Mouse (Mus musculus) liver, adult 2 months (tissue): Measurements from ENCODE around the gene Aldh18a1. TPM values are rescaled to one million over a fixed set of nuclear protein-coding genes. Genes with fewer than 3 reads are reported as not detected.
A peak's percentile ranks its signal among the peaks of the same experiment; 100 is the strongest.

Experiments
- DNase-seq: peaks from one replicate; pipeline ENCODE4 v3.0.0-alpha.2; 2011; ENCODE audit warnings: low read depth, low spot score; ENCODE audit errors: extremely low read depth
- H3K27ac ChIP-seq: fragments of 200-500 bp; replicated peaks from 2 replicates; pipeline ENCODE4 v1.5.1; 2012; ENCODE audit warnings: low read depth, mild to moderate bottlenecking, control low read depth, inconsistent platforms, low read length; ENCODE audit not compliant: insufficient read depth
- H3K27me3 ChIP-seq: fragments of 200-500 bp; 2 replicates; pipeline ENCODE4 v1.6.1; 2012; ENCODE audit warnings: mild to moderate bottlenecking, moderate library complexity, low read length, inconsistent platforms; ENCODE audit not compliant: control insufficient read depth, insufficient read depth
- H3K36me3 ChIP-seq: fragments of 200-500 bp; 2 replicates; pipeline ENCODE4 v1.6.1; 2012; ENCODE audit warnings: low read length, inconsistent platforms; ENCODE audit not compliant: control insufficient read depth, insufficient read depth
- H3K4me1 ChIP-seq: fragments of 200-500 bp; 2 replicates; pipeline ENCODE4 v1.6.1; 2011; ENCODE audit warnings: low read length; ENCODE audit not compliant: control insufficient read depth, insufficient read depth
- H3K4me3 ChIP-seq: fragments of 200-500 bp; 2 replicates; pipeline ENCODE4 v1.5.1; 2011; ENCODE audit warnings: low read depth, mild to moderate bottlenecking, control low read depth, low read length, moderate library complexity; ENCODE audit not compliant: insufficient read depth
- H3K79me2 ChIP-seq: fragments of 200-500 bp; 2 replicates; pipeline ENCODE4 v1.6.1; 2012; ENCODE audit warnings: inconsistent platforms, mild to moderate bottlenecking, low read length, moderate library complexity; ENCODE audit not compliant: control insufficient read depth, insufficient read depth
- H3K9ac ChIP-seq: fragments of 200-500 bp; 2 replicates; pipeline ENCODE4 v1.6.1; 2012; ENCODE audit warnings: low read depth, mild to moderate bottlenecking, control low read depth, inconsistent platforms, low read length
- CTCF ChIP-seq: fragments of 200-500 bp; IDR thresholded peaks from 2 replicates; pipeline ENCODE4 v1.5.1; 2011; ENCODE audit warnings: low read depth, low read length, control low read depth
- POLR2A ChIP-seq: fragments of 200-500 bp; IDR thresholded peaks from 2 replicates; pipeline ENCODE4 v1.6.1; 2011; ENCODE audit warnings: low read length, control low read depth; ENCODE audit not compliant: insufficient read depth; ENCODE audit errors: extremely low read depth
- WGBS: fragments of 180-500 bp; shearing (Covaris S2); methylation state at CpG from one replicate; pipeline ENCODE4 v1.1.7; 2018; 5-methylcytosine and 5-hydroxymethylcytosine counted together
- polyA plus RNA-seq: library from polyadenylated mRNA; depleted of rRNA; stranded (reverse); fragments of >200 nt; gene quantifications from 2 replicates; pipeline ENCODE4 v1.2.3, GENCODE M21; 2012; rRNA removed
- total RNA-seq: library from RNA; depleted of rRNA; stranded (reverse); fragments of >200 nt; gene quantifications from 2 replicates; pipeline ENCODE4 v1.2.3, GENCODE M21; 2014; rRNA removed

The Aldh18a1 gene
- 1.2 and 2.5 TPM in 2 replicates for total RNA-seq
- polyA plus RNA-seq, result 0.27 and 1.1 TPM in 2 replicates

GRCm38 (mm10) chr19:40588293-40588654, at the start of gene Aldh18a1:
Gene Aldh18a1, minus strand, starts transcription at chr19:40588463.
- Histone ChIP-seq H3K27ac (no peak within 1 kb of the TSS), H3K79me2 (no peaks in the 10 kb centered on the region), H3K36me3 (no peaks in the 10 kb centered on the region), H3K4me1 (peaks cover 2% of the 10 kb centered on the region; the same call in 1 of the 2 replicates), H3K9ac (peak within 1 kb of the TSS; percentile 80), H3K27me3 (no peaks in the 10 kb centered on the region), H3K4me3 (peak within 1 kb of the TSS; percentile 90)
- TF ChIP-seq POLR2A (no peak), CTCF (no peak)
- DNase-seq, result peak; percentile 14
- WGBS, result under 1% methylated on average over 34 of the region's 34 CpGs

GRCm38 (mm10) chr19:40637601-40638000, 49.3 kb upstream of the Aldh18a1 start:
- H3K4me1 ChIP-seq, result no peaks in the 10 kb centered on the region
- no peaks in the 10 kb centered on the region for H3K79me2 ChIP-seq
- peak; percentile 40 for DNase-seq
- TF ChIP-seq CTCF (no peak), POLR2A (no peak)
- no peaks in the 10 kb centered on the region for H3K27me3 ChIP-seq
- no peak overlapping the region for H3K4me3 ChIP-seq
- 78% methylated on average over 7 of the region's 7 CpGs for WGBS
- no peaks in the 10 kb centered on the region for H3K36me3 ChIP-seq
- H3K9ac ChIP-seq, result no peak overlapping the region
- H3K27ac ChIP-seq, result peak overlapping the region; percentile 44; the same call in 1 of the 2 replicates

- WGBS, result 47% methylated on average over 4 of the region's 4 CpGs
- H3K27ac ChIP-seq, result 0 out of 2 replicates have a peak overlapping the region, but pooled peaks have one; percentile 44
- H3K4me3 ChIP-seq, result no peak overlapping the region
Measured at GRCm38 (mm10) chr19:40637091-40637490, 48.8 kb upstream of the Aldh18a1 start.

GRCm38 (mm10) chr19:40633144-40633543, 44.9 kb upstream of the Aldh18a1 start:
- WGBS, result 77% methylated on average over 1 of the region's 1 CpGs
- DNase-seq, result no peak
- Histone ChIP-seq H3K79me2 (no peaks in the 10 kb centered on the region), H3K4me3 (no peak overlapping the region), H3K4me1 (no peaks in the 10 kb centered on the region), H3K27ac (no peak overlapping the region), H3K27me3 (no peaks in the 10 kb centered on the region), H3K36me3 (no peaks in the 10 kb centered on the region), H3K9ac (no peak overlapping the region)
- no peak for TF ChIP-seq CTCF
- TF ChIP-seq POLR2A, result no peak

More at GRCm38 (mm10) chr19:40637091-40637490, 48.8 kb upstream of the Aldh18a1 start:
- no peaks in the 10 kb centered on the region for H3K79me2 ChIP-seq
- no peak for TF ChIP-seq POLR2A
- TF ChIP-seq CTCF, result no peak
- H3K9ac ChIP-seq, result no peak overlapping the region
- H3K36me3 ChIP-seq, result no peaks in the 10 kb centered on the region
- DNase-seq, result no peak
- H3K27me3 ChIP-seq, result no peaks in the 10 kb centered on the region
- no peaks in the 10 kb centered on the region for H3K4me1 ChIP-seq

GRCm38 (mm10) chr19:40632668-40633067, 44.4 kb upstream of the Aldh18a1 start:
- TF ChIP-seq POLR2A, result no peak
- Histone ChIP-seq H3K27me3 (no peaks in the 10 kb centered on the region), H3K27ac (no peak overlapping the region), H3K9ac (no peak overlapping the region), H3K4me3 (no peak overlapping the region), H3K36me3 (no peaks in the 10 kb centered on the region), H3K79me2 (no peaks in the 10 kb centered on the region), H3K4me1 (no peaks in the 10 kb centered on the region)
- DNase-seq, result no peak
- WGBS, result 90% methylated on average over 5 of the region's 5 CpGs

DNA sequence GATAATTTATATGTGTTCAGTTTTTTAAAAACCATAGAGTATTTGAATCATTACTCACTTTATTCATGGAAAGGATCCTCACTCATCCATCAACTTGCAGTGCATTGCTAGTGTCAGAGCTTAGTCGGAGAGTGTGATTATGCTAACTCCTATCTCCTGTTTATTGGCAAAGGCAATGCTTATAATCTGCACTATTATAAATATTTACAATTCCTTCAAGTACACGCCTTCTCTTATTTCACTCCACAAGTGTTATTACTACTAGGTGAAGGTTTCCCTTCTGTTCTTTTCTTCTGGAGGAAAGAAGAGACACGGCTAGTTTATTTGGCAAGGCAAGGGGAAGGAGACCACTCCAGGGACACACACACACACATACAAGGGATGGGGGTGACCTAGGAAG, 43.9 kb upstream of the Aldh18a1 start:
- Histone ChIP-seq H3K4me1 (no peaks in the 10 kb centered on the region), H3K36me3 (no peaks in the 10 kb centered on the region), H3K9ac (no peak overlapping the region), H3K27ac (no peak overlapping the region), H3K27me3 (no peaks in the 10 kb centered on the region), H3K4me3 (no peak overlapping the region), H3K79me2 (no peaks in the 10 kb centered on the region)
- no peak for TF ChIP-seq CTCF
- TF ChIP-seq POLR2A, result no peak
- 75% methylated on average over 3 of the region's 3 CpGs for WGBS
- no peak for DNase-seq
